Mouse (Mus musculus) spleen, adult 2 months (tissue): ENCODE measurements around the gene Olfr1257.

Experiments
- CTCF ChIP-seq: fragments of 200-500 bp; IDR thresholded peaks from 2 replicates; pipeline ENCODE4 v1.5.1; 2011; ENCODE audit warnings: mild to moderate bottlenecking, inconsistent platforms; ENCODE audit not compliant: insufficient read depth, insufficient read length, insufficient replicate concordance; ENCODE audit errors: extremely low read depth
- POLR2A ChIP-seq: fragments of 200-500 bp; IDR thresholded peaks from 2 replicates; pipeline ENCODE4 v1.6.1; 2011; ENCODE audit warnings: low read depth, low read length, inconsistent platforms

GRCm38 (mm10) chr2:89849230-89849629 is 29.0 kb upstream of the Olfr1257 start:
- TF ChIP-seq CTCF (no peak), POLR2A (no peak)
